Mouse (Mus musculus) kidney, postnatal 0 days (tissue): ENCODE measurements around the gene 6430531B16Rik. TPM values are rescaled to one million over a fixed set of nuclear protein-coding genes. Genes with fewer than 3 reads are reported as not detected.

Experiments used
- ATAC-seq: fragments of 200-750 bp; cut with Nextera tagmentation; replicated peaks from 2 replicates; pipeline ENCODE4 v1.8.0; 2017; ENCODE audit warnings: low read depth, moderate number of reproducible peaks, moderate TSS enrichment, moderate library complexity; ENCODE audit not compliant: low FRiP score
- DNase-seq: peaks from one replicate; pipeline ENCODE4 v3.0.0-alpha.2; 2016; ENCODE audit warnings: low spot score
- H3K27ac ChIP-seq: fragments of 300-500 bp; sonication (generic); 2 replicates; pipeline ENCODE4 v1.5.1; 2014; ENCODE audit warnings: mild to moderate bottlenecking
- H3K27me3 ChIP-seq: fragments of 300-500 bp; sonication (generic); 2 replicates; pipeline ENCODE4 v1.6.1; 2014; ENCODE audit warnings: low read length, mixed read lengths; ENCODE audit not compliant: insufficient read depth
- H3K36me3 ChIP-seq: fragments of 300-500 bp; sonication (generic); 2 replicates; pipeline ENCODE4 v1.6.1; 2014; ENCODE audit warnings: low read length, mixed read lengths; ENCODE audit not compliant: insufficient read depth
- H3K4me1 ChIP-seq: fragments of 300-500 bp; sonication (generic); replicated peaks from 2 replicates; pipeline ENCODE4 v1.6.1; 2014; ENCODE audit warnings: antibody characterized with exemption, low read length, mixed read lengths; ENCODE audit not compliant: insufficient read depth
- H3K4me2 ChIP-seq: fragments of 300-500 bp; sonication (generic); 2 replicates; pipeline ENCODE4 v1.6.1; 2014; ENCODE audit warnings: mild to moderate bottlenecking, low read length, moderate library complexity, mixed read lengths
- H3K4me3 ChIP-seq: fragments of 300-500 bp; sonication (generic); replicated peaks from 2 replicates; pipeline ENCODE4 v1.5.1; 2014; ENCODE audit warnings: low read depth, low read length
- H3K9ac ChIP-seq: fragments of 300-500 bp; sonication (generic); 2 replicates; pipeline ENCODE4 v1.6.1; 2014; ENCODE audit warnings: low read depth, low read length
- H3K9me3 ChIP-seq: fragments of 300-500 bp; sonication (generic); replicated peaks from 2 replicates; pipeline ENCODE4 v1.6.1; 2016; ENCODE audit warnings: low read length, inconsistent platforms, mixed read lengths
- CTCF ChIP-seq: IDR thresholded peaks from 2 replicates; pipeline ENCODE4 v1.5.1; 2016; ENCODE audit warnings: antibody characterized with exemption, low read depth, mild to moderate bottlenecking, moderate library complexity
- WGBS: fragments of 180-500 bp; shearing (Covaris S2); extraction: QIAGEN DNeasy Blood & Tissue Kit; methylation state at CpG from one replicate; pipeline ENCODE4 v1.1.7; 2014; 5-methylcytosine and 5-hydroxymethylcytosine counted together
- polyA plus RNA-seq: library from polyadenylated mRNA; unstranded; fragments of >200 nt; fragmentation: Nextera tagmentation; extraction: Ambion mirVana; gene quantifications from 2 replicates; pipeline ENCODE4 v1.2.1, GENCODE M21; 2015

The 6430531B16Rik gene
- polyA plus RNA-seq, 1 experiment from 2014 or later, result 0.36 TPM

- Histone ChIP-seq H3K4me2 (no peak overlapping the region), H3K4me3 (no peak overlapping the region)
- WGBS, result 20% methylated on average over 4 of the region's 4 CpGs
Observed at GRCm38 (mm10) chr7:139967175-139967574, 11.4 kb downstream of the 6430531B16Rik start.

GRCm38 (mm10) chr7:139963814-139964213 is 14.7 kb downstream of the 6430531B16Rik start:
- Histone ChIP-seq H3K36me3 (no peaks in the 10 kb centered on the region), H3K9ac (no peak overlapping the region), H3K27me3 (no peaks in the 10 kb centered on the region), H3K27ac (no peak overlapping the region), H3K4me3 (no peak overlapping the region), H3K9me3 (no peaks in the 10 kb centered on the region), H3K4me2 (no peak overlapping the region), H3K4me1 (no peaks in the 10 kb centered on the region)
- ATAC-seq (no peak), DNase-seq (no peak)
- no peak for TF ChIP-seq CTCF
- 62% methylated on average over 4 of the region's 4 CpGs for WGBS

More at GRCm38 (mm10) chr7:139967175-139967574, 11.4 kb downstream of the 6430531B16Rik start:
- no peak for TF ChIP-seq CTCF
- Histone ChIP-seq H3K4me1 (no peaks in the 10 kb centered on the region), H3K27ac (no peak overlapping the region), H3K9ac (no peak overlapping the region), H3K36me3 (no peaks in the 10 kb centered on the region), H3K9me3 (no peaks in the 10 kb centered on the region), H3K27me3 (no peaks in the 10 kb centered on the region)
- ATAC-seq (no peak), DNase-seq (no peak)

- Histone ChIP-seq H3K9me3 (no peaks in the 10 kb centered on the region), H3K27me3 (no peaks in the 10 kb centered on the region), H3K9ac (no peak overlapping the region), H3K4me3 (no peak overlapping the region), H3K4me2 (no peak overlapping the region), H3K36me3 (no peaks in the 10 kb centered on the region), H3K4me1 (no peaks in the 10 kb centered on the region), H3K27ac (no peak overlapping the region)
- no peak for TF ChIP-seq CTCF
- DNase-seq (no peak), ATAC-seq (no peak)
- 87% methylated on average over 10 of the region's 10 CpGs for WGBS
Observed at GRCm38 (mm10) chr7:139961141-139961540, 17.4 kb downstream of the 6430531B16Rik start.

- DNase-seq (no peak), ATAC-seq (no peak; the same call in 1 of the 2 replicates)
- WGBS, result 39% methylated on average over 11 of the region's 11 CpGs
- TF ChIP-seq CTCF, result no peak
- H3K9me3 ChIP-seq, result no peaks in the 10 kb centered on the region
- H3K4me3 ChIP-seq, result no peak overlapping the region
- no peaks in the 10 kb centered on the region for H3K36me3 ChIP-seq
- H3K27ac ChIP-seq, result no peak overlapping the region
- no peak overlapping the region for H3K4me2 ChIP-seq
- H3K27me3 ChIP-seq, result no peaks in the 10 kb centered on the region
- H3K9ac ChIP-seq, result no peak overlapping the region
- H3K4me1 ChIP-seq, result no peaks in the 10 kb centered on the region
Observed at GRCm38 (mm10) chr7:139957958-139958357, 20.6 kb downstream of the 6430531B16Rik start.

GRCm38 (mm10) chr7:139957437-139957836 is 21.1 kb downstream of the 6430531B16Rik start:
- Histone ChIP-seq H3K36me3 (no peaks in the 10 kb centered on the region), H3K4me3 (no peak overlapping the region), H3K9ac (no peak overlapping the region), H3K4me1 (no peaks in the 10 kb centered on the region), H3K27me3 (no peaks in the 10 kb centered on the region), H3K27ac (no peak overlapping the region), H3K9me3 (no peaks in the 10 kb centered on the region), H3K4me2 (no peak overlapping the region)
- DNase-seq, result peak; percentile 32
- no peak for TF ChIP-seq CTCF
- ATAC-seq, result no peak
- WGBS, result 46% methylated on average over 11 of the region's 11 CpGs

- WGBS, result 79% methylated on average over 3 of the region's 3 CpGs
- no peak overlapping the region for H3K4me2 ChIP-seq
Observed at GRCm38 (mm10) chr7:139956658-139957057, 21.9 kb downstream of the 6430531B16Rik start.

GRCm38 (mm10) chr7:139955505-139955904 is 23.1 kb downstream of the 6430531B16Rik start:
- Histone ChIP-seq H3K36me3 (no peaks in the 10 kb centered on the region), H3K27me3 (no peaks in the 10 kb centered on the region), H3K9ac (no peak overlapping the region), H3K4me1 (no peaks in the 10 kb centered on the region), H3K27ac (no peak overlapping the region), H3K4me3 (no peak overlapping the region), H3K9me3 (no peaks in the 10 kb centered on the region), H3K4me2 (no peak overlapping the region)
- no peak for TF ChIP-seq CTCF
- ATAC-seq, result no peak
- WGBS, result 68% methylated on average over 4 of the region's 4 CpGs
- no peak for DNase-seq

More at GRCm38 (mm10) chr7:139956658-139957057, 21.9 kb downstream of the 6430531B16Rik start:
- DNase-seq, result no peak
- no peaks in the 10 kb centered on the region for H3K27me3 ChIP-seq
- no peak overlapping the region for H3K27ac ChIP-seq
- ATAC-seq, result no peak
- H3K9ac ChIP-seq, result no peak overlapping the region
- H3K36me3 ChIP-seq, result no peaks in the 10 kb centered on the region
- no peak overlapping the region for H3K4me3 ChIP-seq
- H3K4me1 ChIP-seq, result no peaks in the 10 kb centered on the region
- no peak for TF ChIP-seq CTCF
- H3K9me3 ChIP-seq, result no peaks in the 10 kb centered on the region
